Mouse (Mus musculus) central nervous system, embryonic 14 days (tissue): Measurements from ENCODE around the gene Casp3. TPM values are rescaled to one million over a fixed set of nuclear protein-coding genes. Genes with fewer than 3 reads are reported as not detected.

ENCODE experiments used
- polyA plus RNA-seq: library from polyadenylated mRNA; depleted of rRNA; stranded (reverse); fragments of >200 nt; gene quantifications from 2 replicates; pipeline ENCODE4 v1.2.3, GENCODE M21; 2012; rRNA removed

Casp3 gene
- polyA plus RNA-seq, result 121 and 147 TPM in 2 replicates

DNA sequence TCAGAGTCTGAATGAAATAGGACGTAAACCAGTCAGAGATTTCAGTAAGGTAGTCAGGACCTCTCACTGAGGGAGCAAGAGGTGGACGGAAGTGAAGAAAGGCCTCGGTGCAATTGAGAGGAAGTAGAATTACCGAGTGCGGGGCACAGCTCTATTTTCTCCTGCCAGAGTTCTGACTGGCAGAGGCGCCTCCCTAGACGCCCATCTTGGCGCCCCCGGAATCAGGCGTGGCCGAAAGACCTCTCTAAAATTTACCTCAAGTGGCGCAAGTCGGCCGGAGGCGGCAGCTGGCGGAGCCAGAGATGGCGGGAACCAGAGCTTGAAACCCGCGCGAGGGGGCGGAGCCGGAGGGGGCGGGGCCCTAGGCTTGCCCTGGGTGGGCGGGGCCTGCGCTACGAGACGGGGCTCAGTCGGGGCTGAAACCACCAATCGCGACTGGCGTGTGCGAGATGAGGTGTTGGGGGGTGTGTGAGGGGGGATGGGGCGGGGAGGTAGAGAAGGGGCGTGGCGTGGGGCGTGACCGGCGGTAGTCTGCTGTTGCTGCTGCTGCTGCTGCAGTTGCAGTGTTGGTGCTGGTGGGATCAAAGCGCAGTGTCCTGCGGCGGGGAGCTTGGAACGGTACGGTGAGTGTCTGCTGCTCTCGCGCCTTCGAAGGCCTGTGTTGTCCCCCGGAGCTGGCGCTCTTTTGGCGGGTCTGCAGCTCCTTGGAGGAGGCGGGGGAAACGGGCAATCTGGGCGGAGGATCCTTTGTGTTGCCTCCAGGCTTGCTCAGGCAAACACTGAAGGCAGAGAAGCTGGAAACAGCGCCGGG is at the start of gene Casp3, which contains the start of gene Primpol:
TSS of gene Casp3 (plus strand) at position 413 of the 811 bp plus-strand sequence.
TSS of gene Primpol (minus strand) at position 334 of the 811 bp plus-strand sequence.

Other genes starting within 250 kb of the Casp3 start
- gene Acsl1, start 146.3 kb upstream of the Casp3 start, polyA plus RNA-seq, result 12.7 and 13.8 TPM in 2 replicates
- 7.0 and 9.2 TPM in 2 replicates for gene Cenpu, start 65.3 kb upstream of the Casp3 start, polyA plus RNA-seq
- gene Primpol, start 79 bp upstream of the Casp3 start, polyA plus RNA-seq, result 4.1 and 5.5 TPM in 2 replicates
- gene Irf2, start 122.4 kb downstream of the Casp3 start, polyA plus RNA-seq, result 8.6 and 9.9 TPM in 2 replicates